ENCODE assay signal across 9 mouse cellular contexts in the genomic region with DNA sequence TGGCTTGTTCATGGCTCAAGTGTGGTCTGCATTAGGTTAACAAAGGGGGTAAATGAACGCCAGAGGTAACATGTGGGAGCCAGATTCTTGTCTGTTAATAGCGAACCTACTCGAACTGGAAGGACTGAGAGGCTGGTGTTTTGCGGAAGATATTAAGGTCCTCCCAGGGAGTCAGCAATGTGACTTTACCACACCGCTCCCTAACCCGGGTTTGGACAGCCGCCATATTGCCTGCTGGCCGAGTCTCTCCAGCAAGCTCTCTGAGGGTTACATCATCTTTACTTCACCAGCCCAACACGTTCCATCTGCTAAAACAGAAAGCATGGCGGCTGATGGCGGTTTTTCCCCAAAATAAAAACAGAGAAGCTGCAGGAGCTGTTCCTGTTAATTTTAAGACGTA. TPM values are rescaled to one million over a fixed set of nuclear protein-coding genes. Genes with fewer than 3 reads are reported as not detected.
DNase-seq lines count a peak whose midpoint lies in the region; ATAC-seq lines count a peak whose summit lies in the region.
"Had no signal": no experiment of that assay in that cellular context is flagged by ENCODE, and none has a peak within 500 bp of the region (broad histone marks: within the 10 kb centered on the region; RNA-seq: fewer than 3 reads in every experiment).

No protein-coding gene starts in this region.

- H3K36me3 ChIP-seq in limb, embryonic 13.5 days, result peaks cover 66% of the 10 kb centered on the region
- H3K36me3 ChIP-seq in limb, embryonic 10.5 days, result peaks cover 82% of the 10 kb centered on the region

- H3K9ac ChIP-seq in limb, embryonic 13.5 days, result no peak overlapping the region
- H3K9ac ChIP-seq: heart, embryonic 15.5 days had no signal

- 65% methylated on average over 12 of the region's 12 CpGs for WGBS in limb, embryonic 13.5 days
- WGBS in limb, embryonic 10.5 days, result 86% methylated on average over 12 of the region's 12 CpGs

- H3K9me3 ChIP-seq in limb, embryonic 13.5 days, result no peaks in the 10 kb centered on the region
- H3K9me3 ChIP-seq in limb, embryonic 10.5 days (replicated peaks), result no peaks in the 10 kb centered on the region
- H3K9me3 ChIP-seq: heart, embryonic 15.5 days had no signal

- no peak overlapping the region for H3K4me3 ChIP-seq in limb, embryonic 13.5 days
- no peak overlapping the region for H3K4me3 ChIP-seq in limb, embryonic 10.5 days
- no peak overlapping the region for H3K4me3 ChIP-seq in brown adipose tissue, adult 24 weeks (ENCODE audit: insufficient read depth, low read depth, low read length)
- H3K4me3 ChIP-seq: heart, embryonic 15.5 days had no signal

- H3K4me1 ChIP-seq in limb, embryonic 13.5 days, result 0 out of 2 replicates have a peak, but pooled peaks cover 13% of the 10 kb centered on the region
- peaks cover 3% of the 10 kb centered on the region; the same call in 1 of the 2 replicates for H3K4me1 ChIP-seq in limb, embryonic 10.5 days
- peaks cover 2% of the 10 kb centered on the region; the same call in 1 of the 2 replicates for H3K4me1 ChIP-seq in brown adipose tissue, adult 24 weeks (ENCODE audit: control insufficient read depth, insufficient read depth, insufficient read length, low read length)
- H3K4me1 ChIP-seq: heart, embryonic 15.5 days had no signal

- no peak overlapping the region for H3K27ac ChIP-seq in limb, embryonic 13.5 days
- H3K27ac ChIP-seq in limb, embryonic 10.5 days, result no peak overlapping the region
- 0 out of 2 replicates have a peak overlapping the region, but pooled peaks have one; percentile 15 for H3K27ac ChIP-seq in brown adipose tissue, adult 24 weeks (replicated peaks; ENCODE audit: low read depth, low read length)
- H3K27ac ChIP-seq: heart, embryonic 15.5 days had no signal

- peak; percentile 52 for ATAC-seq in limb, embryonic 13.5 days (ENCODE audit: low FRiP score, low read depth)
- ATAC-seq in CD4-positive, CD25-positive, alpha-beta regulatory T cell, adult 4 months, result no peak

- DNase-seq in limb, embryonic 10.5 days (ENCODE audit: low spot score), result no peak
- peak; percentile 64 to 80 for DNase-seq in heart, adult 9 months (ENCODE audit: low spot score in 2 of 2)
- DNase-seq in lung, postnatal 25 days (ENCODE audit: low spot score), result peak; percentile 53
- DNase-seq in yolk sac, embryonic 10.5 days (ENCODE audit: low spot score), result no peak
- no peak for DNase-seq in thymus, postnatal 4 days

- H3K4me2 ChIP-seq in limb, embryonic 13.5 days (replicated peaks), result no peak overlapping the region
- H3K4me2 ChIP-seq: heart, embryonic 15.5 days had no signal

- no peaks in the 10 kb centered on the region for H3K27me3 ChIP-seq in limb, embryonic 13.5 days
- no peaks in the 10 kb centered on the region for H3K27me3 ChIP-seq in limb, embryonic 10.5 days (ENCODE audit: low read depth, poor library complexity, severe bottlenecking)
- H3K27me3 ChIP-seq: heart, embryonic 15.5 days had no signal

RNA-seq across cellular contexts. Expression of a gene that starts 6.5 kb away (rescaled TPM):
- 22.6 and 22.7 TPM in 2 replicates for polyA plus RNA-seq in limb, embryonic 13.5 days (2015; fragmentation: Nextera tagmentation; extraction: Ambion mirVana)
- polyA plus RNA-seq in limb, embryonic 10.5 days (2016; fragmentation: Nextera tagmentation; extraction: Ambion mirVana), result 12.3 and 16.3 TPM in 2 replicates
- polyA plus RNA-seq in brown adipose tissue, adult 24 weeks (2012; ENCODE audit: insufficient read depth, insufficient read length, missing spikeins), result 11.5 and 13.8 TPM in 2 replicates
- polyA plus RNA-seq in CD4-positive, CD25-positive, alpha-beta regulatory T cell, adult 4 months (2017; shearing (Covaris generic)), result under 1 TPM; 0.05 to 0.15 TPM

RNA-seq across cellular contexts. Expression of a gene that starts 30.8 kb away (rescaled TPM):
- 11.1 and 11.3 TPM in 2 replicates for polyA plus RNA-seq in limb, embryonic 13.5 days (2015; fragmentation: Nextera tagmentation; extraction: Ambion mirVana)
- polyA plus RNA-seq in limb, embryonic 10.5 days (2016; fragmentation: Nextera tagmentation; extraction: Ambion mirVana), result 2.0 and 6.4 TPM in 2 replicates
- polyA plus RNA-seq in brown adipose tissue, adult 24 weeks (2012; ENCODE audit: insufficient read depth, insufficient read length, missing spikeins), result 0.75 TPM in 1 of 2 replicates, not detected in the other
- polyA plus RNA-seq in CD4-positive, CD25-positive, alpha-beta regulatory T cell, adult 4 months (2017; shearing (Covaris generic)), result 1 to 10 TPM in 1 of 2 experiments, not detected in 1; 2.7 TPM

RNA-seq across cellular contexts. Expression of a gene that starts 42.4 kb away (rescaled TPM):
- polyA plus RNA-seq in limb, embryonic 13.5 days (2015; fragmentation: Nextera tagmentation; extraction: Ambion mirVana), result 14.6 and 16.3 TPM in 2 replicates
- 12.1 and 14.6 TPM in 2 replicates for polyA plus RNA-seq in limb, embryonic 10.5 days (2016; fragmentation: Nextera tagmentation; extraction: Ambion mirVana)
- polyA plus RNA-seq in brown adipose tissue, adult 24 weeks (2012; ENCODE audit: insufficient read depth, insufficient read length, missing spikeins), result 1.7 and 2.9 TPM in 2 replicates
- 1 to 10 TPM; 2.3 to 3.4 TPM for polyA plus RNA-seq in CD4-positive, CD25-positive, alpha-beta regulatory T cell, adult 4 months (2017; shearing (Covaris generic))

Comparison
In these comparisons a context has a peak if more than half of its experiments do, and no peak if none do; other contexts are left out.
1. DNase-seq: peak in heart, adult 9 months (2 of 2) and lung, postnatal 25 days (single experiment); none in limb, embryonic 10.5 days (single experiment), yolk sac, embryonic 10.5 days (single experiment) and thymus, postnatal 4 days (single experiment).
2. RNA of a gene that starts 6.5 kb away (polyA plus RNA-seq): 22.6 to 22.7 TPM in limb, embryonic 13.5 days, 12.3 to 16.3 TPM in limb, embryonic 10.5 days and 11.5 to 13.8 TPM in brown adipose tissue, adult 24 weeks; 0.05 to 0.15 TPM in CD4-positive, CD25-positive, alpha-beta regulatory T cell, adult 4 months; every median in the first group is over 10 times any median in the second.